ENCODE assay signal across 19 mouse cellular contexts in the genomic region with DNA sequence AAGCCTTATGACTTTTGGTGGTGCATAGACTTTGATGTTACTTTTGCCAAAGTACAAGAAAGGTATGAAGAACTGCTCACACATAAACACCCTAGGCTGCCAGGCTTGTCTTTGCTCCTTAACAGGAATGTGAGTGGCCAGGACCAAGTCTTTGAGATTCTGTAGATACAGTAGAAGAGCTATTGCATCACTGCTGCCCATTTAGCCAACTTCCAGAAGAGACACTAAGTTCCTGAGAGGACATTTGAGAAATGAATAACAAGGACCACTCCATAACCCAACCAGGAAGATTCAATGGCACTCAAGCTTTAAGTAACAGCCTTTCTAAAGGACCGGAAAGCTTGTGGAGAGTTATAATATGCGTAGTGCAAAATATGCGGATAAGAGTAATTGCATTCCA.
DNase-seq lines count a peak whose midpoint lies in the region; ATAC-seq and TF ChIP-seq lines count a peak whose summit lies in the region.
"Had no signal": no experiment of that assay in that cellular context is flagged by ENCODE, and none has a peak within 500 bp of the region (broad histone marks: within the 10 kb centered on the region; RNA-seq: fewer than 3 reads in every experiment).

No protein-coding gene starts in this region.

- DNase-seq in lung, adult 18-20 months, result peak; percentile 47 to 70
- DNase-seq in lung, adult 2 months, result no peak
- peak; percentile 82 for DNase-seq in lung, postnatal 25 days (ENCODE audit: low spot score)
- DNase-seq in limb, embryonic 10.5 days (ENCODE audit: low spot score), result no peak
- no peak for DNase-seq in Muller cell, postnatal 12 days (ENCODE audit: inconsistent ontology term)
- no peak for DNase-seq in cerebellum, adult 2 months
- DNase-seq: adrenal gland, adult 8-10 months; adrenal gland, postnatal 36 days; cerebellum, adult 11 months; cerebellum, adult 9-10 months; cerebellum, postnatal 25 days; gastrocnemius, postnatal 25 days had no signal

- WGBS in lung, adult 2 months, result 71% methylated on average over 3 of the region's 3 CpGs
- 75% methylated on average over 3 of the region's 3 CpGs for WGBS in lung, embryonic 16.5 days
- 98% methylated on average over 3 of the region's 3 CpGs for WGBS in limb, embryonic 10.5 days
- over 99% methylated on average over 3 of the region's 3 CpGs for WGBS in cerebellum, adult 2 months

- ATAC-seq in lung, embryonic 16.5 days (ENCODE audit: low read depth), result peak; percentile 92
- ATAC-seq: forebrain, embryonic 15.5 days had no signal

- H3K4me2 ChIP-seq in lung, embryonic 16.5 days (ENCODE audit: low read depth, low read length), result no peak overlapping the region
- H3K4me2 ChIP-seq: embryonic facial prominence, embryonic 12.5 days; forebrain, embryonic 15.5 days; heart, embryonic 11.5 days; heart, embryonic 15.5 days; hindbrain, embryonic 14.5 days had no signal

- H3K4me1 ChIP-seq in lung, adult 2 months (ENCODE audit: control insufficient read depth, insufficient read depth, low read length), result peaks cover 29% of the 10 kb centered on the region
- H3K4me1 ChIP-seq in lung, embryonic 16.5 days (replicated peaks; ENCODE audit: control insufficient read depth, insufficient read depth, low read length), result peaks cover 16% of the 10 kb centered on the region
- peaks cover 43% of the 10 kb centered on the region for H3K4me1 ChIP-seq in limb, embryonic 10.5 days
- H3K4me1 ChIP-seq in cerebellum, adult 2 months (ENCODE audit: control insufficient read depth, insufficient read depth, low read length), result no peaks in the 10 kb centered on the region

- TF ChIP-seq POLR2A in lung, adult 2 months (IDR thresholded peaks at IDR 0.05; ENCODE audit: borderline replicate concordance, extremely low read depth, low read depth, low read length), result no peak
- no peak for TF ChIP-seq POLR2A in cerebellum, adult 2 months (IDR thresholded peaks at IDR 0.05; ENCODE audit: borderline replicate concordance, insufficient read depth, low read length)

- peaks cover 11% of the 10 kb centered on the region for H3K36me3 ChIP-seq in lung, embryonic 16.5 days (ENCODE audit: control insufficient read depth, insufficient read depth, low read length)
- peaks cover 31% of the 10 kb centered on the region for H3K36me3 ChIP-seq in limb, embryonic 10.5 days
- H3K36me3 ChIP-seq: embryonic facial prominence, embryonic 12.5 days; forebrain, embryonic 15.5 days; hindbrain, embryonic 10.5 days had no signal

- TF ChIP-seq CTCF in lung, adult 2 months (IDR thresholded peaks at IDR 0.05; ENCODE audit: insufficient read depth, low read length), result no peak
- no peak for TF ChIP-seq CTCF in cerebellum, adult 2 months (IDR thresholded peaks at IDR 0.05; ENCODE audit: borderline replicate concordance, insufficient read depth, low read depth, low read length)

- H3K27ac ChIP-seq in lung, embryonic 16.5 days (ENCODE audit: low read length), result peak overlapping the region; percentile 72
- no peak overlapping the region for H3K27ac ChIP-seq in limb, embryonic 10.5 days
- H3K27ac ChIP-seq in cerebellum, adult 2 months (ENCODE audit: insufficient read depth, low read length), result no peak overlapping the region
- H3K27ac ChIP-seq: embryonic facial prominence, embryonic 12.5 days; forebrain, embryonic 15.5 days; hindbrain, embryonic 10.5 days; hindbrain, embryonic 14.5 days had no signal

- no peaks in the 10 kb centered on the region for H3K27me3 ChIP-seq in lung, embryonic 16.5 days (ENCODE audit: control insufficient read depth, insufficient read depth, low read depth, low read length)
- no peaks in the 10 kb centered on the region for H3K27me3 ChIP-seq in limb, embryonic 10.5 days (ENCODE audit: low read depth, poor library complexity, severe bottlenecking)
- no peaks in the 10 kb centered on the region for H3K27me3 ChIP-seq in cerebellum, adult 2 months (ENCODE audit: control insufficient read depth, insufficient read depth, low read length)
- H3K27me3 ChIP-seq: embryonic facial prominence, embryonic 12.5 days; forebrain, embryonic 15.5 days; heart, embryonic 15.5 days had no signal

- H3K4me3 ChIP-seq in lung, adult 2 months (replicated peaks; ENCODE audit: extremely low read depth, low read depth, low read length), result no peak overlapping the region
- no peak overlapping the region for H3K4me3 ChIP-seq in lung, embryonic 16.5 days (ENCODE audit: low read length)
- H3K4me3 ChIP-seq in limb, embryonic 10.5 days, result no peak overlapping the region
- H3K4me3 ChIP-seq in cerebellum, adult 2 months (replicated peaks; ENCODE audit: insufficient read depth, low read depth, low read length), result no peak overlapping the region
- H3K4me3 ChIP-seq: embryonic facial prominence, embryonic 12.5 days; forebrain, embryonic 15.5 days; heart, embryonic 15.5 days; hindbrain, embryonic 10.5 days had no signal

- H3K9ac ChIP-seq in lung, embryonic 16.5 days (ENCODE audit: low read length), result no peak overlapping the region
- H3K9ac ChIP-seq: embryonic facial prominence, embryonic 12.5 days; forebrain, embryonic 15.5 days; heart, embryonic 15.5 days; hindbrain, embryonic 14.5 days had no signal

- no peaks in the 10 kb centered on the region for H3K9me3 ChIP-seq in lung, embryonic 16.5 days (ENCODE audit: control insufficient read depth, low read length)
- no peaks in the 10 kb centered on the region for H3K9me3 ChIP-seq in limb, embryonic 10.5 days (replicated peaks)
- H3K9me3 ChIP-seq: embryonic facial prominence, embryonic 12.5 days; forebrain, embryonic 15.5 days; heart, embryonic 15.5 days; hindbrain, embryonic 10.5 days had no signal

Comparison
In these comparisons a context has a peak if more than half of its experiments do, and no peak if none do; other contexts are left out.
1. DNase-seq: peak in lung, adult 18-20 months (2 of 2) and lung, postnatal 25 days (single experiment); none in lung, adult 2 months (single experiment), limb, embryonic 10.5 days (single experiment), Muller cell, postnatal 12 days (single experiment) and cerebellum, adult 2 months (0 of 2).